Mouse (Mus musculus): ENCODE measurements around the gene Siah1a. TPM values are rescaled to one million over a fixed set of nuclear protein-coding genes. Genes with fewer than 3 reads are reported as not detected.

Siah1a gene
- polyA plus RNA-seq, 1 experiment from 2014 or later: 55.1 TPM

DNA sequence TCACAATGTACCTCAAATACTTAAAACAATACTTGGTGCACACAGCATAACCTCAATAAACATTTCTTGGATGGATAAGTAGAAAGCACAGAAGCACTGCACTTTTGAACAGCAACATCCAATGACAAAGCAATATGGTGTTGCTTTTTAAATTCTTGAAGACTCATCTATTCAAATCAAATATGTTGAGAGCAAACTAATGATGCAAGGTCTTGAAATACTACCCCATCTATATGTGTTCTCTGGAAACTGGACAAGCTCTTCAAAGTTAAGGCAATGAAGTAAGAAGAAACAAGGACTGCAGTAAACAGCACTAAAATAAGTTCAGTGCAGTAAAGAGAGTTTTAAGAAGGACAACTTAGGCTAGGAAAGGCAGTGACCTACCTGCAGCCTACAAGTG is 4.8 kb downstream of the Siah1a start:
- no peak for DNase-seq (ENCODE audit: low spot score)
- Histone ChIP-seq H3K4me1 (peaks cover 30% of the 10 kb centered on the region), H3K27me3 (ENCODE audit: low read depth, poor library complexity, severe bottlenecking) (no peaks in the 10 kb centered on the region), H3K36me3 (no peaks in the 10 kb centered on the region; the same call in 1 of the 2 replicates), H3K4me3 (no peak overlapping the region), H3K27ac (replicated peaks) (no peak overlapping the region), H3K9me3 (replicated peaks) (no peaks in the 10 kb centered on the region)

DNA sequence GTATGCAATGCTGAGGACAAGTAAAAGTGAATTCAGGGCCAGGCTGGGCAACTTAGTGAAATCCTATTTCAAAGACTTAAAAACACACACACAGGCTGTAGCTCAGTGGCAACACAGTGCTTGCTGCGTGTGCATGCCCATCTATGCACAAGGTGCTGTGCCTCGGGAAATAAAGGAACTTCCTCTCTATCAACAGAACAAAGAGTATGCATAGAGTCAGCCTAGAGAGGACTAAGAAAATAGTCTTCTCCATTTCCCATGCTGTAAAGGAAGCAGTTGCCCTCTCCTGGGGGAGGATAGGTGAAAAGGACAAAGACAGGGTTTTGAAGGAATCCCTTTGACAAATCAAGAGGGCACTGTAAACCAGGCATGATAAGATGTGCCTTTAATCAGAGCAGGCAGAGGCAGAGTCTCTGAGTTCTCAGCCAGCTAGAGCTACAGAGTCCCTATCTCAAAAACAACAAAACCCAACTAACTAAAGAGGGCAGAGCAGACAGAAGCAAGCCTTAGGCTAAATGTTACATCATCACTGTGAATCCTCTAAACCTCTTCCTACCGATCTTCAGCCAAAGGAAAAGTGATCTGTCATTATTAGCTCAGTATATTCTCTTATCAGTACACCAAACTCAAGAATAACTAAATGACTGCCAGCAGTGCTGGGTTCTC is 10.2 kb downstream of the Siah1a start:
- WGBS: 68% methylated on average over 3 of the region's 3 CpGs
- Histone ChIP-seq H3K9me3 (replicated peaks) (no peaks in the 10 kb centered on the region), H3K27ac (replicated peaks) (no peak overlapping the region), H3K27me3 (ENCODE audit: low read depth, poor library complexity, severe bottlenecking) (no peaks in the 10 kb centered on the region), H3K36me3 (no peaks in the 10 kb centered on the region; the same call in 1 of the 2 replicates), H3K4me1 (peaks cover 18% of the 10 kb centered on the region; the same call in 1 of the 2 replicates), H3K4me3 (no peak overlapping the region)
- no peak for DNase-seq (ENCODE audit: low spot score)

DNA sequence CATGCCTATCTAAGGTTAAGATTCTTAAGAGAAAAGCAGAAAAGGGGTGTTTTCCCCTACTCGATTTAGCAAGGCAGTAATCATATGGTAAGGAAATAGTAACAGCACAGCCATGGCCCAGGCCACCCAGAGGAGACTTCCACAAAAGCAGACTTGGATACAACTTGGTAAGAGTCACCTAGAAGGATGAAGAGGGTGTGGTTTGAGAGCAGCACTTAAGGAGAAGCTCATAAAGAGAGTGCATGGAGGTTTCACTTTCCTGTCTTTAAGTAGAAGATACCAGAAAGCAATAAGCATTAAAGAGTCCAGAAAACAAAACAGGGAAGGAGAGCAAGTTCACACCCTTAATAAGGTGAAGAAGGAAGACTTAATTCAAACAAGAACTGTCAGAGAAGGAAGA is 10.8 kb downstream of the Siah1a start:
- Histone ChIP-seq H3K27me3 (ENCODE audit: low read depth, poor library complexity, severe bottlenecking) (no peaks in the 10 kb centered on the region), H3K36me3 (no peaks in the 10 kb centered on the region; the same call in 1 of the 2 replicates), H3K27ac (replicated peaks) (no peak overlapping the region), H3K4me3 (no peak overlapping the region), H3K9me3 (replicated peaks) (no peaks in the 10 kb centered on the region), H3K4me1 (peaks cover 21% of the 10 kb centered on the region; the same call in 1 of the 2 replicates)
- WGBS: 89% methylated on average over 1 of the region's 1 CpGs
- no peak for DNase-seq (ENCODE audit: low spot score)

DNA sequence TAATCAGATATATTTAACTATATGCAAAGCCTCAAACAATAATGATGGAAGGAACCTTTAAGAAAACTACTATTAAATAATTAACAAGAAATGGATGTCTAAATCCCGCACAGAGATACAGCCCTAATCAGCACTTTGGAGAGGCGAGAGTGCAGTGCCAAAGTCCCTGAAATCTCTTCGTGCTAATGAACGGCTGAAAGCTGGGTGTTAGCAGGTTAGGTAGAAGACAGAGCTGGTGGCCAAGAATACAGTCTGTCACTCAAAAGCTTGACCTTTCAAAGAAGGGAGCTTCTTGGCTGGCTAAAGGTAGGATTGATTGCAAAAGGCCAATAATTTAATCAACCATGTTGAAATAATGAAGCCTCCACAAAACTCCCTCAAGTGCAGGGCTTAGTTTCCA is 11.6 kb downstream of the Siah1a start:
- H3K27me3 ChIP-seq (ENCODE audit: low read depth, poor library complexity, severe bottlenecking): no peaks in the 10 kb centered on the region
- no peaks in the 10 kb centered on the region for H3K9me3 ChIP-seq (replicated peaks)
- H3K4me1 ChIP-seq: peaks cover 21% of the 10 kb centered on the region; the same call in 1 of the 2 replicates
- H3K27ac ChIP-seq (replicated peaks): no peak overlapping the region
- WGBS: 87% methylated on average over 4 of the region's 4 CpGs
- DNase-seq (ENCODE audit: low spot score): no peak
- H3K36me3 ChIP-seq: no peaks in the 10 kb centered on the region; the same call in 1 of the 2 replicates
- H3K4me3 ChIP-seq: no peak overlapping the region

DNA sequence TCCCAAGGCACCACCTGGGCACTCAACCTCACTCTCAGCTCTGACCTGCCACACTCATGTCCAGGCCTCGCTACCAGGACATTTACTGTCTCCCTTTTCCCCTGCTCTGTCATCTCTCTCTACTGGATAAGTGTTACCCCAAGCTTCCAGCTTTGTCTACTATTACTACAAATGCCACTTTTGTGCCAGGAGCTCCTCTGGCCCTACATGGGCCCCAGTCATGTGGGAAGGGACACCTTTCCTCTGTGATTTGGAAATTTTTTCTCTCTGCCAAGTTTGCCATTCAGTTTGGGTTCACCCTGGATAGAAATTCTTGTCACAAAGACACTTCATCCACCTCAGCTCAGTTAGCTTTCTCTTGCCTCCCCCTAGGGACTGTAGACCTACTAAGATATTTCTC is 14.9 kb downstream of the Siah1a start:
- Histone ChIP-seq H3K27me3 (ENCODE audit: low read depth, poor library complexity, severe bottlenecking) (no peaks in the 10 kb centered on the region), H3K36me3 (peaks cover 15% of the 10 kb centered on the region), H3K9me3 (replicated peaks) (no peaks in the 10 kb centered on the region), H3K4me1 (peaks cover 26% of the 10 kb centered on the region), H3K27ac (replicated peaks) (no peak overlapping the region), H3K4me3 (no peak overlapping the region)
- 92% methylated on average over 1 of the region's 1 CpGs for WGBS
- no peak for DNase-seq (ENCODE audit: low spot score)

DNA sequence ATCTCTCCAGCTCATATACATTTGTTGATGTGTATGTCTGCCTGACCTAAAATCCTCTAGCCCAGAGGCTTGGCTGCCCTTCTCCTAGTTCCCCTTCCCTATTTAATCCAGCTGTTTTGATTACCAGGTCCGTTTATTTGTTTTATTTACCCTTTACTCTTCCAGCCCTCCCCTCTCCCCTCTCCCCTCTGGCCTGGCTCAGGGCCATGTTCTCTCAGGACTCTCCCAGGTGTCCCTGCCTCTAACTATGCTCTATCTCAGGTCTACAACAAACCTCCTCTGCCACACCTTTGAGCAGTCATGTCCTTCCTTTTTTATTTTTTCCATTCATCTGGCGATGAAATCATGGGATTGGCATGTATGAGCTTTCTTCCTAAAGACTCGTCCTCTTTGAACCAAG is 15.4 kb downstream of the Siah1a start:
- peaks cover 16% of the 10 kb centered on the region for H3K36me3 ChIP-seq
- H3K9me3 ChIP-seq (replicated peaks): no peaks in the 10 kb centered on the region
- H3K4me3 ChIP-seq: no peak overlapping the region
- 58% methylated on average over 3 of the region's 3 CpGs for WGBS
- H3K27me3 ChIP-seq (ENCODE audit: low read depth, poor library complexity, severe bottlenecking): no peaks in the 10 kb centered on the region
- peaks cover 20% of the 10 kb centered on the region for H3K4me1 ChIP-seq
- H3K27ac ChIP-seq (replicated peaks): no peak overlapping the region
- no peak for DNase-seq (ENCODE audit: low spot score)

DNA sequence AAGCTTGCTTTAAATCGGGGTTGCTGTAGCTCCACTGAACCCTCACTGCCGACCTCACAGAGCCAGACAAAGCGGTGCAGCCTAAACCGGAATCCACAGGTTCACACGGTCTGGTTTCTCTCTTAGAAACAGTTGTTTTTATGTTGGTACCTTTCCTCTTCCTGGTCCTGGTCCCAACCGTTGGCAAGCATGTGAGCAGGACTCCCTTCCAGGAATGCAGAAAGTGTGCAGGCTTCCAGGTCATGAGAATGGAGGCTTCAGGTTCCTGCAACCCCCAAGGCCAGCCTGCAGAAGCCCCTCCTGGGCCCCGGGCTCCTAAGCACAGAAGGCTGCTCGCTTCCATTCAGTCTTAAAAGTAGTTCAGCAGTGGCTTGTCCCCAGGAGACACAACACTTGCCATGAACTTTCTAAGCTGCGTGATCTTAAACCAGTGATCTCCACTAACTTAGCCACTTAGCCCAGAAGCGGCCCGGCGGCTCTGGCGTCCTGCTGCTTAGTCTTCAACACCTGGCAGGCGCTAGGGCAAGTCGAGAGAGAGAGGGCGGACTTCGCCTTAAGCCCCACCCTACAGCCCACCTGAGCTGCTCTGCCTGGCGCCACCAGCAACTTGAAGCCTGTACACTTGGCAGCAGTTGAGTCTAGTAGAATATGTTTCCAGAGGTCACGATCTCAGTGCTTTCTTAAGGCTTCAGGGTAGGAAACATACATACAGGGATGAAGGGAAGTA is 17.3 kb downstream of the Siah1a start:
- Histone ChIP-seq H3K4me1 (peaks cover 18% of the 10 kb centered on the region), H3K27ac (replicated peaks) (no peak overlapping the region), H3K36me3 (peaks cover 32% of the 10 kb centered on the region), H3K4me3 (no peak overlapping the region), H3K9me3 (replicated peaks) (no peaks in the 10 kb centered on the region), H3K27me3 (ENCODE audit: low read depth, poor library complexity, severe bottlenecking) (no peaks in the 10 kb centered on the region)
- 71% methylated on average over 19 of the region's 19 CpGs for WGBS
- DNase-seq (ENCODE audit: low spot score): no peak

DNA sequence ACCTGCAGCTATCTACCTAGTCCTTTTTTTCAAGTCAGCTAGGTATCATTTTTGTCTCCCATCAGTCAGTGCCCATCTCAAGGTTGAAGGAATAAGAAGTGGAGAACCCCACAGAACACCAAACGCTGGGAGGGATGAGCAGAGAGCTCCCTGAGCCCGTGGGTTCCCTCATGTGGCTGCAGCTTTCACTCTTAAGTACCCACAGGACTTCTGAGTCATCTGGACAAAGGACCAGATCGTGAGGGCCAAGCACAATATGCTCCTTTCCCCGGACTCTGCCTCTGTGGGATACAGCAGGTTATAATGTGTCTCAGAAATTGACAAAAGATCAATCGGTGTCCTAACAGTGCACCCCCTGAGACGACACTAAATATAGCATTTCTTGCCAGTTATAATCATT is 18.8 kb downstream of the Siah1a start:
- 83% methylated on average over 6 of the region's 6 CpGs for WGBS
- H3K27me3 ChIP-seq (ENCODE audit: low read depth, poor library complexity, severe bottlenecking): no peaks in the 10 kb centered on the region
- no peaks in the 10 kb centered on the region for H3K9me3 ChIP-seq (replicated peaks)
- DNase-seq (ENCODE audit: low spot score): no peak
- peaks cover 18% of the 10 kb centered on the region for H3K4me1 ChIP-seq
- H3K27ac ChIP-seq (replicated peaks): no peak overlapping the region
- no peak overlapping the region for H3K4me3 ChIP-seq
- H3K36me3 ChIP-seq: peaks cover 47% of the 10 kb centered on the region

DNA sequence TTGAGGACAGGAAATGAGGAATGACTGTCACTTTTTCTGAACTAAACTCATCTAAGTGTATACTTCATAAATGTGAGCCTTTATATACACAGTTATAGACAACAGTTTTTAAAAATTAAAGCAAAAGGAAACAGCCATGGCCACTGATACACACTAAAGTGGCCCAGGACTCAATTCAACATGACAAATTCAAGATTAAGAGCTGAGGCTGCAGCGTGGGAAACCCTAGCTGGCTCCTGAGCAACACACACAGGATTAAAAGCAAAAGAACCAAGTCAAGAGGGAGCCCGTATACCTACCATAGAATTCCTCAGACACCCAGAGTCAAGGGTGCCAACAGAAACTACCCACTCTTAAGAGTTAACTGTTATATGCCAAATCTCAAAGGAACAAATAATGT is 24.2 kb downstream of the Siah1a start:
- Histone ChIP-seq H3K9me3 (replicated peaks) (no peaks in the 10 kb centered on the region), H3K27me3 (ENCODE audit: low read depth, poor library complexity, severe bottlenecking) (no peaks in the 10 kb centered on the region), H3K27ac (replicated peaks) (no peak overlapping the region), H3K36me3 (peaks cover 76% of the 10 kb centered on the region), H3K4me1 (no peaks in the 10 kb centered on the region), H3K4me3 (no peak overlapping the region)
- 91% methylated on average over 2 of the region's 2 CpGs for WGBS
- DNase-seq (ENCODE audit: low spot score): no peak

DNA sequence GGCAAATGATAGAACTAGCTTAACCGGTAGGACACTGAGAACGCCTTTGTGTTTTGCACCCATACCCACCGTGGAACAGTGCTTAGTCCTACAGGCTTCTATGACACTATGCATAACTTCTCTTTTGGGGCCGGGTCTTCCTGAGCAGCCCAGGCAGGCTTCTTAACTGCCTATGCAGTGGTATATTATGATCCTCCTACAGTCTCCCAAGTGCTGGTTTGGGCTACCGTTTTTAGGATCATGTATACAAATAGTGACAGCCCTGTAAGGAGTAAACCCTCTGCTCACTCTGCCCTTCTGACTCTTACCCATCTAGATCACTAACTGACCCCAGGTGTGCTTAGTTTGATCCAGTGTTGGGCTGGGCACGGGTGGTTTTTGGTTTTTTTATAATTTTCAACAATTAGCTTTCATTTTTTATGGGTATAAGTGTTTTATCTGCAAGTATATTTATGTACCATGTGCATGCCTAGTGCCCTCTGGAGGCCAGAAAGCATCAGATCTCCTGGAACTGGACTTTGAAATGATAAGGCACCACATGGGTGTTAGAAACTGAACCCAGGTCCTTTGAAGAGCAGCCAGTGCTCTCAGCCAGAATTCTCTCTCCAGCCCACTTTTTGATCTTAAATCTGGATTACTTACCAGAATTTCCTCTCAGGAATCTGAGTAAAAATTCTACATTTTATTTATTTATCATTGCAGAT is 24.8 kb downstream of the Siah1a start:
- Histone ChIP-seq H3K36me3 (peaks cover 81% of the 10 kb centered on the region), H3K4me1 (no peaks in the 10 kb centered on the region), H3K9me3 (replicated peaks) (no peaks in the 10 kb centered on the region), H3K4me3 (no peak overlapping the region), H3K27me3 (ENCODE audit: low read depth, poor library complexity, severe bottlenecking) (no peaks in the 10 kb centered on the region), H3K27ac (replicated peaks) (no peak overlapping the region)
- WGBS: 93% methylated on average over 6 of the region's 6 CpGs
- no peak for DNase-seq (ENCODE audit: low spot score)

DNA sequence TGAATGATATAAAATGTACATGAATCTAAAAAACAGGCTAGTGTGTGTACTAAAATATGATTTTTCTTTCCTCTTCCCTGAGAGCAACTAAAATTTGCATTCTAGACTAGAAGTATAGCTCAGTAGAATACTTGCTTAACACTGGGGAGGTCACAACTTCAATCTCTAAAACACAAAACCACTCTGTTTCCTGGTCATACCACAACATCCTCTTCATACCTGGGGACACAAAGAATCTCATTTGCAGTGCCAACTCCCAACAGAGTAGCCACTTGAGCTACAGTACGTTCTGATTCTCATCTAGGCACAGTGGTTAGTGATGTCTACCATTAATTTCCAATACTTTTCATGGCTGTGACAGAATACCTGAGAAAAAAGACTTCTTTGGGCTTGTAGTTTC is 26.4 kb downstream of the Siah1a start:
- peaks cover 81% of the 10 kb centered on the region for H3K36me3 ChIP-seq
- WGBS: 95% methylated on average over 1 of the region's 1 CpGs
- DNase-seq (ENCODE audit: low spot score): no peak

DNA sequence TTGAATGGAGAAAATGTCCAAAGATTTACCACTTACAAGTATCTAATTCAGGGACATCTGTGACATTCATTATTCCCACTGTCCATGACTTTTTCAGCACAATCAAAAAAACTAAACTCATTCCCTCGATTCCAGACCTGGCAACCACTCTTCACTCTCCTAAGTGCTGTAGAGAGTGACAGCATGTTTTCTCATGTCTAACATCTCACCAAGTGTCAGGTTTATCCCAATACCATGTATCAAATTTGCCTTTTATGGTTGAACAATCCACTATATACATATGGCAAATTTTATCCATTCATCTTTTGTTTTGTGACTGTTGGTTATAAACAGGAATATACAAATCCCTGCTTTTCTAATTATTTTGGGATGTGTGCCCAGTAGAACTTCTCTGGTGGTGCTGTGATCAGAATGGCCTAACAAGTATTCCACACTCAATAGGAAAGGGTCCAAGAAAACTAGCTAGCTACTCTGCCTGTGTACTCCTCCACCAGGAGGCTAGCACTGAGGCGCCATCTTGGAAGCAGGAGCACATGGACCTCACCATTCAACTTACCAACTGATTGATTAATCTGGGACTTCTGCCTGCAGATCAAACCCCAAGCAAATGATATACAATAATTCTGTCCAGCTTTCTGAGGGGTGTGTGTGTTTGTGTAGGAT is 27.3 kb downstream of the Siah1a start:
- no peak overlapping the region for H3K4me3 ChIP-seq
- 92% methylated on average over 2 of the region's 2 CpGs for WGBS
- H3K27me3 ChIP-seq (ENCODE audit: low read depth, poor library complexity, severe bottlenecking): no peaks in the 10 kb centered on the region
- H3K36me3 ChIP-seq: peaks cover 76% of the 10 kb centered on the region
- no peak overlapping the region for H3K27ac ChIP-seq (replicated peaks)
- no peak for DNase-seq (ENCODE audit: low spot score)
- H3K4me1 ChIP-seq: peaks cover 12% of the 10 kb centered on the region
- no peaks in the 10 kb centered on the region for H3K9me3 ChIP-seq (replicated peaks)

More for the DNA sequence above, 26.4 kb downstream of the Siah1a start:
- no peaks in the 10 kb centered on the region for H3K27me3 ChIP-seq (ENCODE audit: low read depth, poor library complexity, severe bottlenecking)
- H3K9me3 ChIP-seq (replicated peaks): no peaks in the 10 kb centered on the region
- peaks cover 3% of the 10 kb centered on the region for H3K4me1 ChIP-seq
- no peak overlapping the region for H3K4me3 ChIP-seq
- H3K27ac ChIP-seq (replicated peaks): no peak overlapping the region
